Mouse (Mus musculus): ENCODE results near the gene Gm5475. TPM values are rescaled to one million over a fixed set of nuclear protein-coding genes. Genes with fewer than 3 reads are reported as not detected.
"Not testable (repeated sequence)": the region's sequence is repeated elsewhere in the genome, so short reads cannot be mapped to it uniquely, and the experiment has no call there.

The Gm5475 gene
- total RNA-seq (2021), result not detected
- long read RNA-seq, experiment 1, result 0 reads
- long read RNA-seq, experiment 2, result 0 reads

GRCm38 (mm10) chr15:100421758-100422197 is at the start of gene Gm5475:
TSS of gene Gm5475 (plus strand) at chr15:100422147.
- not testable (repeated sequence) for DNase-seq (ENCODE audit: low spot score in 2 of 2)

GRCm38 (mm10) chr15:100375066-100375465 is 46.9 kb upstream of the Gm5475 start:
- peak; percentile 71 to 80 for DNase-seq (ENCODE audit: low spot score in 2 of 2)

GRCm38 (mm10) chr15:100377847-100378505 is 44.0 kb upstream of the Gm5475 start:
- not testable (repeated sequence) for DNase-seq (ENCODE audit: low spot score in 2 of 2)

GRCm38 (mm10) chr15:100379658-100380057 is 42.3 kb upstream of the Gm5475 start:
- DNase-seq (ENCODE audit: low spot score in 2 of 2), result no peak

GRCm38 (mm10) chr15:100380104-100380503 is 41.8 kb upstream of the Gm5475 start:
- no peak for DNase-seq (ENCODE audit: low spot score in 2 of 2)

GRCm38 (mm10) chr15:100385705-100386104 is 36.2 kb upstream of the Gm5475 start:
- no peak for DNase-seq (ENCODE audit: low spot score in 2 of 2)

- no peak for DNase-seq (ENCODE audit: low spot score in 2 of 2)
Measured at GRCm38 (mm10) chr15:100387544-100388223, 34.3 kb upstream of the Gm5475 start.

- DNase-seq (ENCODE audit: low spot score in 2 of 2), result no peak
Measured at GRCm38 (mm10) chr15:100388224-100388835, 33.6 kb upstream of the Gm5475 start.

- DNase-seq (ENCODE audit: low spot score in 2 of 2), result no peak
Measured at GRCm38 (mm10) chr15:100388886-100389285, 33.1 kb upstream of the Gm5475 start.

- DNase-seq (ENCODE audit: low spot score in 2 of 2), result no peak
Measured at GRCm38 (mm10) chr15:100391066-100391465, 30.9 kb upstream of the Gm5475 start.

- no peak for DNase-seq (ENCODE audit: low spot score in 2 of 2)
Measured at GRCm38 (mm10) chr15:100391599-100391998, 30.3 kb upstream of the Gm5475 start.

- DNase-seq (ENCODE audit: low spot score in 2 of 2), result no peak
Measured at GRCm38 (mm10) chr15:100393016-100393415, 28.9 kb upstream of the Gm5475 start.

- DNase-seq (ENCODE audit: low spot score in 2 of 2), result no peak
Measured at GRCm38 (mm10) chr15:100395561-100395960, 26.4 kb upstream of the Gm5475 start.

GRCm38 (mm10) chr15:100400592-100401250 is 21.2 kb upstream of the Gm5475 start:
- no peak for DNase-seq (ENCODE audit: low spot score in 2 of 2)

GRCm38 (mm10) chr15:100401811-100402210 is 20.1 kb upstream of the Gm5475 start:
- DNase-seq (ENCODE audit: low spot score in 2 of 2), result no peak

- no peak for DNase-seq (ENCODE audit: low spot score in 2 of 2)
Measured at GRCm38 (mm10) chr15:100402347-100402746, 19.6 kb upstream of the Gm5475 start.

GRCm38 (mm10) chr15:100402798-100403197 is 19.1 kb upstream of the Gm5475 start:
- no peak for DNase-seq (ENCODE audit: low spot score in 2 of 2)

- DNase-seq (ENCODE audit: low spot score in 2 of 2), result no peak
Measured at GRCm38 (mm10) chr15:100403318-100404000, 18.5 kb upstream of the Gm5475 start.

GRCm38 (mm10) chr15:100406088-100406487 is 15.9 kb upstream of the Gm5475 start:
- no peak for DNase-seq (ENCODE audit: low spot score in 2 of 2)

GRCm38 (mm10) chr15:100410918-100411672 is 10.9 kb upstream of the Gm5475 start:
- no peak for DNase-seq (ENCODE audit: low spot score in 2 of 2)
